Mouse (Mus musculus): ENCODE results near the gene Prmt3. TPM values are rescaled to one million over a fixed set of nuclear protein-coding genes. Genes with fewer than 3 reads are reported as not detected.

Prmt3 gene
- polyA plus RNA-seq, 2 experiments = 35.6 to 50.4 TPM

GRCm38 (mm10) chr7:49807093-49807682, 29.0 kb downstream of the Prmt3 start:
- DNase-seq (ENCODE audit: low spot score) (no peak), ATAC-seq (ENCODE audit: low FRiP score, low read depth) (no peak)
- WGBS = 84% methylated on average over 9 of the region's 9 CpGs
- Histone ChIP-seq H3K9ac (ENCODE audit: low read depth, low read length, severe bottlenecking) (no peak overlapping the region), H3K9me3 (ENCODE audit: control insufficient read depth, low read length) (no peaks in the 10 kb centered on the region), H3K27me3 (ENCODE audit: control insufficient read depth, insufficient read depth, low read length) (no peaks in the 10 kb centered on the region), H3K27ac (replicated peaks; ENCODE audit: low read depth, low read length) (no peak overlapping the region), H3K4me3 (replicated peaks; ENCODE audit: low read length) (no peak overlapping the region), H3K4me2 (replicated peaks; ENCODE audit: low read depth, low read length, severe bottlenecking) (no peak overlapping the region), H3K36me3 (ENCODE audit: control insufficient read depth, insufficient read depth, low read length) (peaks cover 37% of the 10 kb centered on the region; the same call in 1 of the 2 replicates), H3K4me1 (ENCODE audit: control insufficient read depth, insufficient read depth, low read length) (no peaks in the 10 kb centered on the region)
- TF ChIP-seq POLR2A (IDR thresholded peaks at IDR 0.05; ENCODE audit: borderline replicate concordance, extremely low read depth, insufficient read depth, insufficient read length) = no peak

DNA sequence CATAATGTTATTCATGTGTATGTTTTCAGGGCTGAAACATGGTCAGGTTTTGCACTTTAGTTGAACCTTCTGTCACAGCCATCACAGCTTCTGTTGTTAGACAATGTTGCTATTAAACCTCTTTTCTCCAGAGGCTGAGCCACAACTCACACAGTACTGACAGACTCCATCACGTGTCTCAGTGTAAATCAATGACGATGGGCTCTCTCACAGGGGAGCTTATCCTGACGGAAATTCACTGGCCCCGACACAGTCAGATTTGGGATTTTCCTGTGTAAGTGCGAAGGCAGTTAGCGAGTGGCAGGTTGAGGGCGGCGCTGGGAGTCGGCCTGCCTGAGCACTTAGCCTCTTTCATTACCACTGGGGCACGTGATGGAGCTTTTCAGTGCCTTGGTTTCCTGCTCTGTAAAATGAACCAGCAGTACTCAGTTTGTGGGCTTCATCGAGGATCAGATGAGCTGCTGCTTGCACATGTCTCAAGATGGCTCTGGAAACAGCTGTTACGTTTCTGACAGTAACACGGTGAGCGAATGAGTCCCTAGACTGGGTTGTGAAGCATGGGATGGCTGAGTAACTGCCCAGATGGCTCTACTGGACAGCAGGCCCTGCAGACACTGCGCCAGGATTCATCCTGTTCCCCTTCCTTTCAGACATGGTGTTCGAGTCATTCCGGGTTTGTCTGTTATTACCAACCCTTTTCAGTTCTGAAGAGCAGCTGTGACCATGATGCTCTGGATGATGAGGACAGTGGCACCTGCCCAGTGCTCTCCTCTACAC, 29.9 kb downstream of the Prmt3 start:
- DNase-seq (ENCODE audit: low spot score) = no peak

DNA sequence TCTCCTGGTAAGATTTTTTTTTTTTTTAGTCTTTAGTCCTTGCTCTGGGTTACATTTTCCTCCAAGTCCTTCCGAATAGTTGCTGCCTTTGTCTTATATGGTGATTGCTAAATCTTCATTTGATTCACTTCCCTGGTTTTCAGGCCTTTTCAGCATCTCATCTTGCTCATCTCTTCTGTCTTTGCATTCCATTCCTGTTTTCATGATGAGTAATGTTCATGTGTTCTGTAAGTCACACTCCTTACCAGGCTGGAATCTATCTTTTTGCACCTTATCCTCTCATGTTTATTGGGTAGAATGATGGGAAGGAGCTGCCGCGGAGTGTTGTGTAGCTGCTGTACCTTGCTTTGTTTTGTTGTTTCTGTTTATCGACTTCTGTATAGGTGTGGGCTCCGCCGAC, 31.0 kb downstream of the Prmt3 start:
- Histone ChIP-seq H3K9ac (ENCODE audit: low read depth, low read length, severe bottlenecking) (no peak overlapping the region), H3K9me3 (ENCODE audit: control insufficient read depth, low read length) (no peaks in the 10 kb centered on the region), H3K4me3 (replicated peaks; ENCODE audit: low read length) (no peak overlapping the region), H3K4me2 (replicated peaks; ENCODE audit: low read depth, low read length, severe bottlenecking) (no peak overlapping the region), H3K27me3 (ENCODE audit: control insufficient read depth, insufficient read depth, low read length) (no peaks in the 10 kb centered on the region), H3K27ac (replicated peaks; ENCODE audit: low read depth, low read length) (no peak overlapping the region), H3K4me1 (ENCODE audit: control insufficient read depth, insufficient read depth, low read length) (no peaks in the 10 kb centered on the region), H3K36me3 (ENCODE audit: control insufficient read depth, insufficient read depth, low read length) (peaks cover 25% of the 10 kb centered on the region)
- ATAC-seq (ENCODE audit: low FRiP score, low read depth) = no peak
- WGBS = 88% methylated on average over 6 of the region's 6 CpGs
- TF ChIP-seq POLR2A (IDR thresholded peaks at IDR 0.05; ENCODE audit: borderline replicate concordance, extremely low read depth, insufficient read depth, insufficient read length) = no peak
- no peak for DNase-seq (ENCODE audit: low spot score)

More for the DNA sequence above, 29.9 kb downstream of the Prmt3 start:
- ATAC-seq (ENCODE audit: low FRiP score, low read depth) = no peak
- no peak overlapping the region for H3K27ac ChIP-seq (replicated peaks; ENCODE audit: low read depth, low read length)
- H3K4me1 ChIP-seq (ENCODE audit: control insufficient read depth, insufficient read depth, low read length) = no peaks in the 10 kb centered on the region
- no peak overlapping the region for H3K4me3 ChIP-seq (replicated peaks; ENCODE audit: low read length)
- 91% methylated on average over 17 of the region's 17 CpGs for WGBS
- no peak overlapping the region for H3K4me2 ChIP-seq (replicated peaks; ENCODE audit: low read depth, low read length, severe bottlenecking)
- H3K27me3 ChIP-seq (ENCODE audit: control insufficient read depth, insufficient read depth, low read length) = no peaks in the 10 kb centered on the region
- H3K36me3 ChIP-seq (ENCODE audit: control insufficient read depth, insufficient read depth, low read length) = peaks cover 30% of the 10 kb centered on the region
- TF ChIP-seq POLR2A (IDR thresholded peaks at IDR 0.05; ENCODE audit: borderline replicate concordance, extremely low read depth, insufficient read depth, insufficient read length) = no peak
- H3K9ac ChIP-seq (ENCODE audit: low read depth, low read length, severe bottlenecking) = no peak overlapping the region
- no peaks in the 10 kb centered on the region for H3K9me3 ChIP-seq (ENCODE audit: control insufficient read depth, low read length)

- Histone ChIP-seq H3K4me1 (ENCODE audit: control insufficient read depth, insufficient read depth, low read length) (no peaks in the 10 kb centered on the region), H3K4me3 (replicated peaks; ENCODE audit: low read length) (no peak overlapping the region), H3K27me3 (ENCODE audit: control insufficient read depth, insufficient read depth, low read length) (no peaks in the 10 kb centered on the region), H3K4me2 (replicated peaks; ENCODE audit: low read depth, low read length, severe bottlenecking) (no peak overlapping the region), H3K36me3 (ENCODE audit: control insufficient read depth, insufficient read depth, low read length) (peaks cover 25% of the 10 kb centered on the region), H3K27ac (replicated peaks; ENCODE audit: low read depth, low read length) (no peak overlapping the region), H3K9ac (ENCODE audit: low read depth, low read length, severe bottlenecking) (no peak overlapping the region), H3K9me3 (ENCODE audit: control insufficient read depth, low read length) (no peaks in the 10 kb centered on the region)
- 64% methylated on average over 3 of the region's 3 CpGs for WGBS
- TF ChIP-seq POLR2A (IDR thresholded peaks at IDR 0.05; ENCODE audit: borderline replicate concordance, extremely low read depth, insufficient read depth, insufficient read length) = no peak
- no peak for ATAC-seq (ENCODE audit: low FRiP score, low read depth)
- no peak for DNase-seq (ENCODE audit: low spot score)
These were observed 31.4 kb downstream of the Prmt3 start for GRCm38 (mm10) chr7:49809562-49809961.

DNA sequence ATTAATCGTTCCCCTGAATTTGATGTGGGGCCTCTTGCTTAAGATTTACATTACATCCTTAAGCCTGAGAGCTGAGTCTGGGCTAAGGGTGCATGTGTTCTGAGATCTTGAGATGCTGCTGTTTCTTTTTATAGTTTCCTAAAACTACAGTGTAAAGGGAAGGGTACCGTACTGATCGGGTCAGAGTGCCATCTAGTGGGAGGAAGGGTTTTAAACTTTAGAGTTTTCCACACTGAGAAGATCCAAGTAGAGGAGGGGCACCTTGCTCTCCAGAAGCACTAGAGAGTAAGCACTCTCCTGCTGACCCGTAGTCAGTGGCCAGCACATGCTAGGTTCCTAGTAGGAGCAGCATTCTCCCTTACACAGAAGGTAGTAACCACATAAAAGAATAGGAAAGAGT, 33.2 kb downstream of the Prmt3 start:
- H3K27ac ChIP-seq (replicated peaks; ENCODE audit: low read depth, low read length) = no peak overlapping the region
- no peak for ATAC-seq (ENCODE audit: low FRiP score, low read depth)
- TF ChIP-seq POLR2A (IDR thresholded peaks at IDR 0.05; ENCODE audit: borderline replicate concordance, extremely low read depth, insufficient read depth, insufficient read length) = no peak
- no peaks in the 10 kb centered on the region for H3K9me3 ChIP-seq (ENCODE audit: control insufficient read depth, low read length)
- WGBS = 56% methylated on average over 4 of the region's 4 CpGs
- peak; percentile 10 for DNase-seq (ENCODE audit: low spot score)
- no peak overlapping the region for H3K4me3 ChIP-seq (replicated peaks; ENCODE audit: low read length)
- no peaks in the 10 kb centered on the region for H3K4me1 ChIP-seq (ENCODE audit: control insufficient read depth, insufficient read depth, low read length)
- H3K27me3 ChIP-seq (ENCODE audit: control insufficient read depth, insufficient read depth, low read length) = no peaks in the 10 kb centered on the region
- no peak overlapping the region for H3K4me2 ChIP-seq (replicated peaks; ENCODE audit: low read depth, low read length, severe bottlenecking)
- no peak overlapping the region for H3K9ac ChIP-seq (ENCODE audit: low read depth, low read length, severe bottlenecking)
- peaks cover 20% of the 10 kb centered on the region for H3K36me3 ChIP-seq (ENCODE audit: control insufficient read depth, insufficient read depth, low read length)
